Mouse (Mus musculus) liver, embryonic 12.5 days (tissue): ENCODE data around the gene Gse1. TPM values are rescaled to one million over a fixed set of nuclear protein-coding genes. Genes with fewer than 3 reads are reported as not detected.

Experiments
- ATAC-seq: fragments of 200-750 bp; cut with Nextera tagmentation; 2 replicates; pipeline ENCODE4 v1.8.0; 2017; ENCODE audit warnings: moderate number of reproducible peaks, mild to moderate bottlenecking, moderate library complexity
- H3K27ac ChIP-seq: fragments of 300-500 bp; sonication (generic); 2 replicates; pipeline ENCODE4 v1.5.1; 2016; ENCODE audit warnings: mild to moderate bottlenecking
- H3K27me3 ChIP-seq: fragments of 300-500 bp; sonication (generic); replicated peaks from 2 replicates; pipeline ENCODE4 v1.6.1; 2016; ENCODE audit warnings: mild to moderate bottlenecking, moderate library complexity
- H3K36me3 ChIP-seq: fragments of 300-500 bp; sonication (generic); 2 replicates; pipeline ENCODE4 v1.6.1; 2016; ENCODE audit warnings: mild to moderate bottlenecking, moderate library complexity
- H3K4me1 ChIP-seq: fragments of 300-500 bp; sonication (generic); 2 replicates; pipeline ENCODE4 v1.6.1; 2016
- H3K4me2 ChIP-seq: fragments of 300-500 bp; sonication (generic); 2 replicates; pipeline ENCODE4 v1.6.1; 2016; ENCODE audit warnings: mild to moderate bottlenecking, moderate library complexity
- H3K4me3 ChIP-seq: fragments of 300-500 bp; sonication (generic); 2 replicates; pipeline ENCODE4 v1.5.1; 2016; ENCODE audit warnings: mild to moderate bottlenecking, moderate library complexity
- H3K9ac ChIP-seq: fragments of 300-500 bp; sonication (generic); 2 replicates; pipeline ENCODE4 v1.6.1; 2016; ENCODE audit warnings: mild to moderate bottlenecking, moderate library complexity
- H3K9me3 ChIP-seq: fragments of 300-500 bp; sonication (generic); replicated peaks from 2 replicates; pipeline ENCODE4 v1.6.1; 2016; ENCODE audit warnings: mild to moderate bottlenecking, moderate library complexity
- WGBS: fragments of 180-500 bp; shearing (Covaris S2); methylation state at CpG from one replicate; pipeline ENCODE4 v1.1.7; 2016; ENCODE audit not compliant: insufficient replicate concordance; 5-methylcytosine and 5-hydroxymethylcytosine counted together
- polyA plus RNA-seq: library from polyadenylated mRNA; unstranded; fragments of >200 nt; fragmentation: Nextera tagmentation; extraction: Ambion mirVana; gene quantifications from 2 replicates; pipeline ENCODE4 v1.2.1, GENCODE M21; 2016

The Gse1 gene
- polyA plus RNA-seq, 1 experiment from 2014 or later, result 15.9 TPM

DNA sequence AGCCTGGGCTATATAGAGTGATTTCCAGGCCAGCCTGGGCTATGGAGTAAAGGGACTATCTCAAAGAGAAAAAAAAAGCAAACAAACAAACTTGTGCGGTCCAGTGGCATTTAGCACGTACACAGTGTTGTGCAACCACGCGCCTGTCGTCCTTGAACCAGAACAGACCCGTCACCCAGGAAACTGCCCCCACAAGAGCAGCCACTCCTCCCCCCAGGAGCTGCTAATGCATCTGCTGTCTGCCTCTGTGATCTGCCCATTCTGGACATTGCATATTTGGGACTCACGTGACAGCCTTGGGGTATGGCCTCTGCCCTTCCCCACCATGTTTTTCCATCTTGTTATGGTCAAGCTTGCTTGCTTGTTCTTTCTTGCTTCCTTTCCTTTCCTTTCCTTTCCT, 301.0 kb downstream of the Gse1 start:
- no peak overlapping the region for H3K4me3 ChIP-seq
- H3K36me3 ChIP-seq, result peaks cover 14% of the 10 kb centered on the region; the same call in 1 of the 2 replicates
- no peak overlapping the region for H3K4me2 ChIP-seq
- WGBS, result 46% methylated on average over 7 of the region's 7 CpGs
- peak overlapping the region; percentile 53; the same call in 1 of the 2 replicates for H3K27ac ChIP-seq
- H3K4me1 ChIP-seq, result peaks cover 99% of the 10 kb centered on the region
- H3K27me3 ChIP-seq, result no peaks in the 10 kb centered on the region
- H3K9me3 ChIP-seq, result no peaks in the 10 kb centered on the region
- no peak overlapping the region for H3K9ac ChIP-seq
- ATAC-seq, result no peak

DNA sequence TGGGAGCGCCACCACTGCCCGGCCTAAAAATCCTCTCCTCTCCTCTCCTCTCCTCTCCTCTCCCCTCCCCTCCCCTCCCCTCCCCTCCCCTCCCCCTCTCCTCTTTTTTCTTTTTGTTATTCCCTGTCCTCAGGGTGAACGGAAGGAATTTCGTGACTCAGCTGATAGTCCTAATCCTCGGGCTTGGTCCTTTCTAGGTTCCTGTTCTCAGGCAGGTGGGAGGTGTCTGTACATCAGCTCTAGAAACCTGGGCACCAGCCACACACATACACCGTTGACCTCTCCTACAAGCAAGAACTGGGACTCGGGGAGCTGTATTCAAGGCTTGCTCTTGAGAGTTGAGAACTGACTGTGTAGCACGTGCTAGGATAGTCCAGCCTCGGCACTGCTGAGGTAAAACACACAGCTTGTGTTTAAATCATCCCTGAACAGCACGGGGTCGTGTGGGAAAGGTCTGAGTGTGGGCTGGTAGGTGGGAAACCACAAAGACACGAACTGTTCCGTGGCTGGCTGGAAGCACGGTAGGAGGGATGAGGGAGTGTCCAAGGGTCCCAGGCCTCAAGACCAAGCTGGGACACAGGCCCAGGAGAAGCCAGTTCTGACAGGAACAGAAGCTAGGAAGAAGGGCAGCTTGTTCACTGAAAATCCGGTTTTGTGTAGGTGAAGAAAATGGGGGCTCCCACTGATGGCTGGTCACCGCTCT, 302.8 kb downstream of the Gse1 start:
- Histone ChIP-seq H3K4me2 (peak overlapping the region; percentile 56; the same call in 1 of the 2 replicates), H3K27me3 (no peaks in the 10 kb centered on the region), H3K36me3 (peaks cover 14% of the 10 kb centered on the region; the same call in 1 of the 2 replicates), H3K27ac (peak overlapping the region; percentile 38; the same call in 1 of the 2 replicates), H3K9ac (peak overlapping the region; percentile 43; the same call in 1 of the 2 replicates), H3K9me3 (no peaks in the 10 kb centered on the region), H3K4me1 (peaks cover 99% of the 10 kb centered on the region), H3K4me3 (no peak overlapping the region)
- ATAC-seq, result no peak
- WGBS, result 41% methylated on average over 16 of the region's 16 CpGs

DNA sequence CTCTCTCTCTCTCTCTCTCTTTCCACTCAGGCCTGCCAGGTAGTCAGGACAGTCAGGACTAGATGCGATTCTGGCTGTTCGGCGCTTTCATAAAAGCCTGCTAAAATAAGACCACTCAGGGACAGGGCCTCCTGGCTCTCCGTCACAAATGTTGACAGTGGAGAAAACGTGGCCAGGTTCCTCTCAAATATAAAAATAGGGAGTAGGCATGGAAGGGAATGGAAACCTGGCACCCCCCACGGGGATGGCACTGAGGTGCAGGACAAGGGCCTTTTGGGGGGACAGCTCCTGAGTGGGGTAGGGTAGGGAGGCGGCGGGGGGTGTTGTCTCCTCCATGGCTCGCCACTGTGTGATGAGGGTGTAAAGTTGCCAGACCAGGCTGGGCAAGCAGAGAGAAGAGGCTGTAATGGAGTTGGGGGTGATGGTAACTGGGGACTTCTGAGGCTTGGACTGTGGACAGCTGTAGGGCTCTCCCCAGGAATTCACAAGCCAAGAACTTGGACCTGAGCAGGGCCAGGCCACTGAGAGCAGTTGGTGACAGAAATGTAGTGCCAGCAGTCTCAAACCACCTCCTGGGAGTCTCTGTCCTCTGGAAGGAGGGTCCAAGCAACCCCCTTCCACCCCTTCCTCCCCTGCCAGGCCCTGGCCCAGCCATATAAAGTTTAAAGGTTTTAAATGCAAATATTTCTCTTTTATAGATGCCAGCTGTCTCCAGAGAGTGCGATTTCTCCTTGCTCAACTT, 303.7 kb downstream of the Gse1 start:
- Histone ChIP-seq H3K4me1 (peaks cover 99% of the 10 kb centered on the region), H3K4me3 (no peak overlapping the region), H3K36me3 (peaks cover 14% of the 10 kb centered on the region; the same call in 1 of the 2 replicates), H3K9me3 (no peaks in the 10 kb centered on the region), H3K27me3 (no peaks in the 10 kb centered on the region), H3K4me2 (peak overlapping the region; percentile 56), H3K9ac (peak overlapping the region; percentile 43), H3K27ac (peak overlapping the region; percentile 59)
- 54% methylated on average over 10 of the region's 10 CpGs for WGBS
- no peak for ATAC-seq

DNA sequence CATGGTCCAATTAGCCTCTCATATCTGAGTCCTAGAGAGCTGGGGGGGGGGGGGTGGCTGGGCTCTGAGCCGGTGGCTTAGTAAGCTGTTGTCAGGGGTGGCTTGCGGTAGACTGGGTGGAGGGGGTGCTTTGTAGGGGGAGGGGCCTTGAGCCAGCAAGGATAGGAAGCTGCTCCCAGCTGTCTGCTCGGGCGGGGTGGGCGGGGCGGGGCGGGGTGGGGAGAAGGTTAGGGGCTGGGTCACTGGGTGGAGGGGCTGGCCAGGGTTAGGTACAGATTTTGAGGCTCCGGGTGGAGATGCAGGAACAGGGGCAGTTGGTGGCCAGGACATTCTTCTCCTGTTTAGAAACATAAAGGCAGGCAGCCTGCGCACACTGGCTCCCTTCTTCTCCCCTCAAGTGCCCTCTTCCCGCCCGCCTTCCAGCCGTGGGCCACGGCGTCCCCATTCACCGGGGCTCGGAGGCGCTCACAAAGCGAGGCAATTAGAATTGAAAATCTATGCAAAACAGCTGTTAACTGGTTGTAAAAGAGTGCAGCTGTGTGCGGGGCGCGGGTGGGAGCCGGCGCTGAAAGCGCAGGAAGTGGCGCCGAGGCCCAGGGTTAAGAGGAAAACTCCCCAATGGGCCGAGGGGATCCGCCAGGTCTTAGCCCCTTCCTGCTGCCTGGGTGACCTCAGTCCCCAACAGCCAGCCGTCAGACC, 304.4 kb downstream of the Gse1 start:
- peak; percentile 14; the same call in 1 of the 2 replicates for ATAC-seq
- Histone ChIP-seq H3K27ac (peak overlapping the region; percentile 59; the same call in 1 of the 2 replicates), H3K9me3 (no peaks in the 10 kb centered on the region), H3K27me3 (no peaks in the 10 kb centered on the region), H3K9ac (peak overlapping the region; percentile 43), H3K4me2 (peak overlapping the region; percentile 56), H3K36me3 (peaks cover 14% of the 10 kb centered on the region; the same call in 1 of the 2 replicates), H3K4me1 (peaks cover 93% of the 10 kb centered on the region), H3K4me3 (peak overlapping the region; percentile 20; the same call in 1 of the 2 replicates)
- WGBS, result 8% methylated on average over 29 of the region's 29 CpGs

DNA sequence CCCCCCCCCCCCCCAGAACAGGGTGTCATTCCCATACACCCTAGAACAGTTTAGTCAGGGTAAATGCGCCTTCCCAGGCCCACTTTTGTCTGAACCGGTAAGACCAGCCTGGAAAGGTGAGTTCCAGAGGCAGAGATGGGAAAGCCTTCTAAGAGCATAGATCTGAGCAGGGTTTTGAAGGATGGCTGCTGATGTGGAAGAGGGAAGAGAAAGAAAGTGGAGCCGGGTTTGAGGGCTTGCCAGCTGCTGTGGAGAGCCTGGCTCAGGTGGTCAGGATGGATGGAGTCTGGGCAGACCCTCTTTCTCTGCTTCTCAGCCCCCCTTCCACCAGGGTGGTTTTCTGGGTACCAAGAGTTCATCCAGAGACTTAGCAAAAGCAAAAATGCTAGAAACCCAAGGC, 305.1 kb downstream of the Gse1 start:
- no peaks in the 10 kb centered on the region for H3K9me3 ChIP-seq
- no peaks in the 10 kb centered on the region for H3K27me3 ChIP-seq
- H3K9ac ChIP-seq, result no peak overlapping the region
- no peak overlapping the region for H3K4me3 ChIP-seq
- 0 out of 2 replicates have a peak overlapping the region, but pooled peaks have one; percentile 27 for H3K27ac ChIP-seq
- peaks cover 91% of the 10 kb centered on the region for H3K4me1 ChIP-seq
- no peak for ATAC-seq
- peaks cover 14% of the 10 kb centered on the region; the same call in 1 of the 2 replicates for H3K36me3 ChIP-seq
- WGBS, result 54% methylated on average over 3 of the region's 3 CpGs
- H3K4me2 ChIP-seq, result peak overlapping the region; percentile 56

DNA sequence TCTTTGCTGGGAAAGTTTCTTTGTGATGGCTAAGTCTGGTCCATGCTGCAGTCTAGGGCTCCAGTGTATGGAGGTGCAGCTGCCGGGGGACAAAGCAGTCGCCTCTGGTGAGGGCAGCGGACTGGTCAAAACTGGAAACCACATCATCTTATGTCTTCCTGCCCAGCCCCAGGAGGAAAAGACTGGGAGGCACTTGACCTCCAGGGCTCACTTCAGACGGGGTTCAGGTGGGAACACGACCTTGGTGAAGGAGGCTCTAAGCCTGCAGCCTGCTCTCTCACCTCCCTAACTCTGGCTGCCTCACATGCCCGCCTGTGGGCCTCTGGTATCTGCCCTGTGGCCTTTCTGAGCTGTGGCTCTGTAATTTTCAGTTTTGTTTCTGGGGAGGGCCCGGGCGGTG, 305.8 kb downstream of the Gse1 start:
- H3K9ac ChIP-seq, result peak overlapping the region; percentile 25; the same call in 1 of the 2 replicates
- ATAC-seq, result no peak
- no peaks in the 10 kb centered on the region for H3K9me3 ChIP-seq
- H3K4me3 ChIP-seq, result no peak overlapping the region
- WGBS, result 43% methylated on average over 8 of the region's 8 CpGs
- no peaks in the 10 kb centered on the region for H3K27me3 ChIP-seq
- peak overlapping the region; percentile 53; the same call in 1 of the 2 replicates for H3K27ac ChIP-seq
- peaks cover 91% of the 10 kb centered on the region for H3K4me1 ChIP-seq
- H3K36me3 ChIP-seq, result peaks cover 14% of the 10 kb centered on the region; the same call in 1 of the 2 replicates
- peak overlapping the region; percentile 100 for H3K4me2 ChIP-seq

DNA sequence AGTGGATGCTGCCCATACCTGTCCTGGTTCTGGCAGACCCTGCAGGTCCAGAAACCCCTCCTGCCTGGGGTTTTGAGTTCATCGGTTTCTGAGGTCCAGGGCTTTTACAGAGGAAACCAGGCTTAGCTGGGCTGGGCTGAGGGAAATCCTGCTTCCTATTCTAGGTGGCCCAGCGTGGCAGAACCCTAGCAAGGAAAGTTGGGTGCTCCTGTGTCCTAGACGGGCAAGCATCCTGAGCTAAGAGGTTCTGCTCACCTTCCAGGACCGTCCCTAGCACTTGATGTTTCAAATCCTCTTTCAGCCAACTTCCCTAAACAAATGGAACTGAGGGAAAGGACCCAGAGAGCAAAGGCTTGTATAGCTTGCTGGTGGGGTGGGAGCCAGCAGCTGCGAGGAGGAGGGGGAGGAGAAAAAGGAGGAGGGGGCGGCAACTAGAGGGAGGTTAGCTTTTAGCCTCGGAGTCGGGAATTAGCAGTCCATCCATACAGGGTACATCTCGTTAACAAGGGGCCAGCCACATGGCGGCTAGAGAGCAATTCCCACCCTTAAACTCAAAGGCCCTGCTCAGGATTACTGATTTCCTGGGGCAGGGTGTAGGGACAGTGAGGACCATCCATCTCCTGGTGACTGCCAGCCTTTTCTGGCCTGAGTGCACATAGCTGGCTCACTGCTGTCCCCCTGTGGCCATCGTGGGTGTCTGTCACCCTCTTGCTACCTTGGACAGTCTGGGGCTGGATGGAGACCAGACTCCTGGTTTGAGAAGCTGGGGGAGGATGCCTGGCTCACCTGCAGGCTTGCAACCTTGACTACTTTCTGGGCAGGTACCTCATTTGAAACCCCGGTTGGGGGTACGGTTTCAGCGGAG, 306.5 kb downstream of the Gse1 start:
- ATAC-seq, result peak; percentile 62
- H3K36me3 ChIP-seq, result peaks cover 13% of the 10 kb centered on the region; the same call in 1 of the 2 replicates
- H3K4me1 ChIP-seq, result peaks cover 91% of the 10 kb centered on the region
- peak overlapping the region; percentile 88 for H3K4me3 ChIP-seq
- peak overlapping the region; percentile 100 for H3K4me2 ChIP-seq
- WGBS, result 17% methylated on average over 14 of the region's 14 CpGs
- peak overlapping the region; percentile 25; the same call in 1 of the 2 replicates for H3K9ac ChIP-seq
- H3K9me3 ChIP-seq, result no peaks in the 10 kb centered on the region
- H3K27ac ChIP-seq, result peak overlapping the region; percentile 53; the same call in 1 of the 2 replicates
- no peaks in the 10 kb centered on the region for H3K27me3 ChIP-seq

DNA sequence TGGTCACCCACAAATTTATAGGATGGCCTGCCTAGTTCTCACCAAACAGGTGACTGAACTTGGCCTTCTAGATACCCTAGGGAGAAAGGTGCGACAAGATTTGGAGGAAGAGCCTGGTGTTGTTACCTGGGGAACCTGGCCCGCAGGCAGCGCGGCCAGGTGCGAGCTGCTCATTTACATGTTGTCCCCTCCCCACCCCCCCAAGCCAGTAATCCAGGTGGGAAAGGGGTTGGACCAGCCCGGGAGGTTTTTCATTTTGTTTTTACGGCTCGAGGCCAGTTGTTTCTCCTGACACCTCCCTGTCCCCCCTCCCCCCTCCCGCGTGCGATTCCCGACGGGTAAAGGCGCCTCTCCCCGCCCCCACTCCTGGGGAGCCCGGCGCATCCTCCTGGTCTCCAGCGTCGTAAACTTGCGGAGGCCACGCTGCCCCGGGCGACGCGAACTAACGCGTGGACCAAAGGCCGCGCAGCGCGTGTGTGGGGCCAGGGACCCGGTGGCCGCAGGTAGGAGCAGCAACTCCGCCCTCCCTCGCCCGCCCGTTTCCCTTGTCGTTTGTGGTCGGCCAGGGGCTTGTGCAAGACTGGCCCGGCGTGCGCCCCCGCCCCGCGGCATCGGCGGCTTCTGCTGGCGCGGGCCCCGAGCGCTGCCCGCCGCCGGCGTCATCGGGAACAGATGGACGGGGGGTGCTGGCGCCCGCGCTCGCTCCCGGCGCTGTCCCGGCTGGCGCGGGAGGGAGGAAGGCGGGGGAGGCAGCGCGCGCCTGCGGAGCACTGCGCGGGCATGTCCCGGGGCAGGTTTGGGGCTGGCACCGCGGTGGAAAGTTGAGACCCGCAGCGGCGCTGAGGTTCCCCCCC, 307.4 kb downstream of the Gse1 start:
- peaks cover 7% of the 10 kb centered on the region; the same call in 1 of the 2 replicates for H3K36me3 ChIP-seq
- peak overlapping the region; percentile 94 for H3K27ac ChIP-seq
- peak overlapping the region; percentile 88 for H3K4me3 ChIP-seq
- no peaks in the 10 kb centered on the region for H3K27me3 ChIP-seq
- H3K9ac ChIP-seq, result peak overlapping the region; percentile 93
- peak overlapping the region; percentile 100 for H3K4me2 ChIP-seq
- ATAC-seq, result no peak
- peaks cover 92% of the 10 kb centered on the region for H3K4me1 ChIP-seq
- under 1% methylated on average over 73 of the region's 79 CpGs for WGBS
- H3K9me3 ChIP-seq, result no peaks in the 10 kb centered on the region

DNA sequence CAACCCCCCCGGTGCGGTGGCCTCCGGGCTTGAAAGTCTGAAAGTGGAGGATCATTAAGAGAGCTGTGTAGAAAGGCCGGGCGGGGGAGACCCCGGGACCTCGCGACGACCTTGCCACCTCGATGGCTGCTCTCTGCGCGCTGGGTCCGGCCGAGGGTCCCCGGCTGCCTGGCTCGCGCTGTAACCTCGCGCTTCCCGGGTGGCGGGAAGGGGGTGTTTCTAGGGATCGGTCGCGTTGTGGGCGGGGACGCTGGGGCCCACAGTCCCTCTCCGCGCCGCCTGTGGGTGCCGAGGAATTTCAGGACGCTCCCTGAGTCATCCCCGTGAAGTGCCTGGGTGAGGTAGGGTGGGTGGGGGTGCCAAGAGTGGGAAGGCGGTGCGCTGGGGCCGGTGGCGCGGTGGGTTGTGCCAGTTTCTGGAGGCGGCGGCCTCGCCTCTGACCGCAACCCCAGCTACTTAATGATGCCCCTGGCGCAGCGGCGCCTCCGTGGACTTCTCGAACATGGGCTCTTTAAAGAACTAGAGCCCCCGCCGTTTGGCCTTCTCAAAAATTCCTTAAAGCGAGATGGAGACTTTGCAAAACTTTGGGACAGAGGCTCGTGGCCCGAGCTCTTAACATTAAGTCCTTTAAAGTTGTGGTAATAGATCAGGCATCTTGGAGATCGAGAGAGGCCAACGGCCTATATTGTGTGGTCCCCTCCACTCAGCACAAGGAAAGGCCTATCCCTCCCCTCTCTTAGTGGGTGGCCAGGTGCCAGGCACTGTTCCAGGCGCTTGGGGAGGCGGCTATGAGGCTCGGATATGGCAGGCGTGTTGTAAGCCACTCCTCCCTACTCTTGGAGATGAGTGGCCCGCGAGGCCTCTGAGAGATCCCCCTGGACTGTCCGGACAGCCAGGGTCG, 308.3 kb downstream of the Gse1 start:
- no peaks in the 10 kb centered on the region for H3K9me3 ChIP-seq
- under 1% methylated on average over 61 of the region's 61 CpGs for WGBS
- peak overlapping the region; percentile 88 for H3K4me3 ChIP-seq
- ATAC-seq, result peak; percentile 37
- peak overlapping the region; percentile 94 for H3K27ac ChIP-seq
- peak overlapping the region; percentile 93 for H3K9ac ChIP-seq
- H3K36me3 ChIP-seq, result no peaks in the 10 kb centered on the region
- H3K27me3 ChIP-seq, result no peaks in the 10 kb centered on the region
- H3K4me2 ChIP-seq, result peak overlapping the region; percentile 100
- peaks cover 92% of the 10 kb centered on the region for H3K4me1 ChIP-seq
